Mouse (Mus musculus) ovary, postnatal 36 days (tissue): ENCODE measurements around the gene 5430403G16Rik.
"Not testable (repeated sequence)": the region's sequence is repeated elsewhere in the genome, so short reads cannot be mapped to it uniquely, and the experiment has no call there.

Source experiments
- DNase-seq: peaks from one replicate; pipeline ENCODE4 v3.0.0; 2022; ENCODE audit warnings: low spot score, mixed read lengths

5430403G16Rik gene

GRCm38 (mm10) chr5:109690537-109691201 is at the start of gene 5430403G16Rik:
Gene 5430403G16Rik, minus strand, starts transcription at chr5:109691041.
- peak; percentile 67 for DNase-seq

- DNase-seq: not testable (repeated sequence)
These were observed 26.5 kb upstream of the 5430403G16Rik start for GRCm38 (mm10) chr5:109717341-109717740.

DNA sequence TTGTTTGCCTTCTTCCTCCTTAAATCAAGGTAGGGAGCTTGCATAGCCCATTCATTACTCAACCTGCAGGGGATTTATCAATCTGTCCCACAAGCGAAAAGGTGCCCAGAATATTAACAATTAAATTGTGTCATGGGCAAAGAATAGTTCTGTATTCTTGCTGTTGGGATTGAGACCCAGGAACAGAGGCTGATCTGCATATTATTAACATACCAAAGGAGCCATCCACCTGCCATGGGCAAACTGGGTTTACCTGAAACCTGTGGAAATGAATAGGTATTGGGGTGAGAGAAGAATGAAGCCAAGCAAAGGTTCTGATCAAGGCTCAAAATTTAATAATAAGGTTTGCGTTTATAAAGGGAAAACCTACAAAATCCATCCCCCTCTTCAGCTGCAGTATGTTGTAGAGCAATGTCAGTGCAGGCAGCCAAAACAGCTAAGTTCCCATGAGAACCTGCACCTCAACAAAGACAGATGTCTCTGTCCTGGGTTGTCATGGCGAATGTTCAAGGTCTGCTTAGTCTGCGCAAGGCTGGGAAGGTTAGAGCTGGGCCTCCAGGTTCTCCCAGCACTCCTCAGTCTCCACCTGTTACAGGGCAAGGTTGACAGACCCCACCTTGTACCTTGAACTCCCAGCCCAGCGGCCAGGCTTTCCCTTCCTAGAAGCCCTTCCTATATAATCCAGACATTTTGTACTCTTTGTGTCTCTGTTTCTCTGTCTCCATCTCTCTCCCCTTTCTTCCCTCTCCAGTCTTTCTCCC is 544 bp upstream of the 5430403G16Rik start:
- DNase-seq: not testable (repeated sequence)

GRCm38 (mm10) chr5:109682921-109683320 is 7.9 kb downstream of the 5430403G16Rik start:
- DNase-seq: no peak
